Mouse (Mus musculus): Measurements from ENCODE around the gene Lrat.

GRCm38 (mm10) chr3:82876372-82876739 lies 27.4 kb downstream of the Lrat start, which contains the start of gene Rbm46:
- TF ChIP-seq CTCF (IDR thresholded peaks at IDR 0.05; ENCODE audit: borderline replicate concordance, control insufficient read depth, extremely low read depth, insufficient read depth, low read length, poor library complexity) (no peak), POLR2A (IDR thresholded peaks at IDR 0.05; ENCODE audit: control insufficient read depth, extremely low read depth, insufficient read depth, low read length, poor library complexity) (no peak)
